Mouse (Mus musculus) hindbrain, embryonic 14.5 days (tissue): ENCODE results near the gene Slfn8. TPM values are rescaled to one million over a fixed set of nuclear protein-coding genes. Genes with fewer than 3 reads are reported as not detected.
A peak's percentile ranks its signal among the peaks of the same experiment; 100 is the strongest.
"Not testable (repeated sequence)": the region's sequence is repeated elsewhere in the genome, so short reads cannot be mapped to it uniquely, and the experiment has no call there.

Experiments
- ATAC-seq: fragments of 200-750 bp; cut with Nextera tagmentation; 2 replicates; pipeline ENCODE4 v1.8.0; 2017; ENCODE audit warnings: moderate number of reproducible peaks, mild to moderate bottlenecking, moderate TSS enrichment, moderate library complexity; ENCODE audit not compliant: low FRiP score
- DNase-seq: peaks from one replicate; pipeline ENCODE4 v3.0.0-alpha.2; 2015; ENCODE audit warnings: low spot score
- H3K27ac ChIP-seq: fragments of 300-500 bp; sonication (generic); 2 replicates; pipeline ENCODE4 v1.5.1; 2014; ENCODE audit warnings: mild to moderate bottlenecking, moderate library complexity
- H3K27me3 ChIP-seq: fragments of 300-500 bp; sonication (generic); 2 replicates; pipeline ENCODE4 v1.6.1; 2014; ENCODE audit warnings: mild to moderate bottlenecking, low read length, mixed read lengths; ENCODE audit not compliant: control insufficient read depth, insufficient read depth
- H3K36me3 ChIP-seq: fragments of 300-500 bp; sonication (generic); replicated peaks from 2 replicates; pipeline ENCODE4 v1.6.1; 2014; ENCODE audit not compliant: control insufficient read depth, insufficient read depth
- H3K4me1 ChIP-seq: fragments of 300-500 bp; sonication (generic); replicated peaks from 2 replicates; pipeline ENCODE4 v1.6.1; 2014; ENCODE audit warnings: antibody characterized with exemption, low read length, mixed read lengths; ENCODE audit not compliant: control insufficient read depth, insufficient read depth
- H3K4me2 ChIP-seq: fragments of 300-500 bp; sonication (generic); replicated peaks from 2 replicates; pipeline ENCODE4 v1.6.1; 2014; ENCODE audit warnings: mild to moderate bottlenecking, moderate library complexity
- H3K4me3 ChIP-seq: fragments of 300-500 bp; sonication (generic); replicated peaks from 2 replicates; pipeline ENCODE4 v1.5.1; 2014; ENCODE audit warnings: mild to moderate bottlenecking, low read length
- H3K9ac ChIP-seq: fragments of 300-500 bp; sonication (generic); 2 replicates; pipeline ENCODE4 v1.6.1; 2014
- H3K9me3 ChIP-seq: fragments of 300-500 bp; sonication (generic); 2 replicates; pipeline ENCODE4 v1.6.1; 2016; ENCODE audit warnings: low read length; ENCODE audit not compliant: control insufficient read depth
- WGBS: fragments of 180-500 bp; shearing (Covaris S2); extraction: QIAGEN DNeasy Blood & Tissue Kit; methylation state at CpG from one replicate; pipeline ENCODE4 v1.1.7; 2014; 5-methylcytosine and 5-hydroxymethylcytosine counted together
- polyA plus RNA-seq: library from polyadenylated mRNA; unstranded; fragments of >200 nt; fragmentation: Nextera tagmentation; extraction: Ambion mirVana; gene quantifications from 2 replicates; pipeline ENCODE4 v1.2.1, GENCODE M21; 2014

Gene Slfn8
- polyA plus RNA-seq, 1 experiment from 2014 or later: 0.27 TPM

DNA sequence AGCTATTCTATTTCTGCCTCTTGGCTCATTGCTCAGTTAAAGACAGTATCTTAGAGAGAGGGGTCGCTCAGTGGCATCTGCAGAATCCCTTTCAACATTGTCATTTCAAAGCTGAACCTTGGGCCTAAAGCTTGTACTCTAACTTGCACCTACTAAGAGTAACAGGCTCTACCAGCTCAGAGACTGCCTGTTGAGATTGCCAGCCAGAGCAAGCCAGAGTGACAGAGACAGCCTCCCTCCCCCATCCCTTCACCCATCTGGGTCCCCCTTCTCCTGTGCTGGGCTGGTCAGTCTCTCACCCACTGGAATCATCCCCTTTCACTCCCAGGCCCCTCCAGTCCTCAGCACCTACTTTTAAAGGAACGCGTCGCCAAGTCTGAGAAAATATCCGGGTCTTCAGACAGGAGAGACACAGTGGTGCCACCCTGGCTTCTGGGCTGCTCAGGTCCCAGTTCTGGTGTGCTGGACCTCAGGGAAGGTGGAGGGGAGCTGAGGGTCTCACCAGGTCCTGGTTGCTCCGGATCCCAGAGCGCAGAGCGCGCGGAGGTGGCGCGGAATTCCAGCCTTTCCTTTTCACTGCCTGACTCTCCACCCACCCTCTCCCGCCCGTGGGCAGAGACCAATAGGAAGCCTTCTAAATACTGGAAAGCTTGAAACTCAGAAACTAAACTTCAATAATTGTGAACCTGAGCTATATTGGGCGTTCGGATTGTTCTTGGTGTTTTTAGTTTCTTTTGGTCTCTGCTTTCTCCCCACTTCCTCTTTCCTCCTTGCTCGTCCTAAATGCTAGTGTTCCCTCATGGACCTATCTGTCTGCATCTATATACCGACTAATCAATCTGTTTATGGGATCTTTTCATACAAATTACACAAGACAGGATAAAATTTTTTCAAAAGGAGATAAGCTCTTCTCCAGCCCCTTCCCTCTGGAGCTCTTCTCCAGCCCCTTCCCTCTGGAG is 770 bp downstream of the Slfn8 start:
- not testable (repeated sequence) for H3K27ac ChIP-seq, H3K4me3 ChIP-seq, DNase-seq, H3K9me3 ChIP-seq, ATAC-seq, H3K27me3 ChIP-seq, H3K36me3 ChIP-seq, H3K4me1 ChIP-seq, H3K4me2 ChIP-seq, H3K9ac ChIP-seq
- 81% methylated on average over 18 of the region's 18 CpGs for WGBS

DNA sequence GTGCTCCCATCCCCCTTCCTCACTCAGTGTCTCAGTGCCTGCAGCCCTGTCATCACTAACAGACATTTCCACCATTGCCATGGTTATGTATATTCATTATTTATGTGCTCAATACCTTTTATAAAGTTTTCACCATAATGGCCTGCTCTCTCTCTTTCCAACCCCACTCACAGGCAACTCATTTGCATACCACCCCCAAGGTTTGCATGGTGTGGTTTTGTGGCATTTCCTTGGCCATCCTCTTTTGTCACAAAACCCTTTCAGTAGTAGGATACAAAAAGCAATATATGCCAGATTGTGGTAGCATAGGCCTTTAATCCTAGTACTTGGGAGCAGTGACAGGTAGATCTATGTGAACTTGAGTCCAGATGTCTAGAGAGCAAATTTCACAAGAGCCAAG is 4.5 kb downstream of the Slfn8 start:
- Histone ChIP-seq H3K27me3 (no peaks in the 10 kb centered on the region), H3K27ac (no peak overlapping the region), H3K4me3 (no peak overlapping the region), H3K4me1 (no peaks in the 10 kb centered on the region), H3K36me3 (no peaks in the 10 kb centered on the region), H3K4me2 (no peak overlapping the region), H3K9ac (no peak overlapping the region), H3K9me3 (no peaks in the 10 kb centered on the region)
- DNase-seq (no peak), ATAC-seq (no peak)

DNA sequence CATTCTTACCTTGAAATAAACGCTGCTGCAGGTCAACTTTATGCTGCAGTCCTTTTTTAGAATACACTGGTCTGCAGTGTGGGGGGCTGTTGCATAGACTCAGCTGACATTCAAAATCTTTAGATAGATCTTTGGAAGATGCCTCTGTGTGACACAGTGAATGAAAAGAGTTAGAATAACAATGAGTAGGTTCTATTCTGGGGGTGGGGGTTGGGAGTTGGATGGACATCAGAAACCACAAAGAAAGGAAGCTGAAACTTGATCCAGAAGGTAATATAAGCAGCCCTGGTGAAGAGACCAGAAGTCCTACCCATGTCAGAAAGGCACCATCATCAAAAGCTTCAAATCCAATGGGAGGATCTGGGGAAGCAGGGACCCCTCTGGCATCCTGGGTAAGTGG is 7.3 kb downstream of the Slfn8 start:
- Histone ChIP-seq H3K9ac (no peak overlapping the region), H3K27me3 (no peaks in the 10 kb centered on the region), H3K4me1 (no peaks in the 10 kb centered on the region), H3K36me3 (no peaks in the 10 kb centered on the region), H3K9me3 (no peaks in the 10 kb centered on the region), H3K4me3 (no peak overlapping the region), H3K27ac (no peak overlapping the region), H3K4me2 (no peak overlapping the region)
- WGBS: 75% methylated on average over 1 of the region's 1 CpGs
- DNase-seq (no peak), ATAC-seq (no peak)

DNA sequence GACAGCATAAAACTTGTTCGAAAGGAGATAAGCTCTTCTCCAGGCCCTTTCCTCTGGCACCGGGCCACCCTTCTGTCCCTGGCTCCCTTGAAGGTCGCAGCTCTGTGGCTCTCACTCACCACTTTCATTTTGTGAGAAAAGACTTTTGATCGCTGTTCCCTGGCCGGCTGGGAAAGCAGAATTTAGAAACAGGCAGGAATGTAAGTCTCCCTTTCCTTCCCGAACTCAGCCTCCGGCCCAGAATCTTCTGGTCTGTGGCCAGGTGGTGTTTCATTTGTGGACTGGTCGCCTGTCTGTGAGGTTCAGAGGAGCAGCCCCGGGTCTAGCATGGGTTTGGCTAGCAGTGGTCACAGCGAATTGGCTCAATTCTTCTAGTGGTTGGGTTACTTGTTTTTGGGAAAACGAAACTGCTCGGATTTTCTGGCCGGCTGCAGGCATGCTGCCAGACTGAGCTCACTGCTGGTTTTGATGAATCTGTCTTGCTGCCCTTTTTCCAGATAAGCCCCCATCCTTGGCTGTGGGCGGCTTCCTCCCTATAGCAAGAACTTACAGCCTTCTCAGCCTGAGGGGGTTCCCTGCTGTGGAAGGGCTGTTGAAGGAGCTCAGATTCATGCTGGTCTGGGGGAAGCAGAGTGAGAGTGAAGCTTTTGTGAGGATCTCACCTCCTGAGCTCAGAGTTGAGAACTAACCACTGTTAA is 29.0 kb downstream of the Slfn8 start, which contains the start of gene Slfn9:
TSS of gene Slfn9 (minus strand) at position 362 of the 698 bp plus-strand sequence.
- 13% methylated on average over 14 of the region's 14 CpGs for WGBS
- Histone ChIP-seq H3K9me3 (no peaks in the 10 kb centered on the region), H3K27ac (no peak within 1 kb of the TSS), H3K9ac (peak within 1 kb of the TSS; percentile 26; the same call in 1 of the 2 replicates), H3K4me3 (peak within 1 kb of the TSS; percentile 30), H3K27me3 (peaks cover 11% of the 10 kb centered on the region; the same call in 1 of the 2 replicates), H3K4me2 (peak within 1 kb of the TSS; percentile 56), H3K36me3 (no peaks in the 10 kb centered on the region), H3K4me1 (peaks cover 4% of the 10 kb centered on the region; the same call in 1 of the 2 replicates)
- DNase-seq: peak; percentile 33
- no peak for ATAC-seq

DNA sequence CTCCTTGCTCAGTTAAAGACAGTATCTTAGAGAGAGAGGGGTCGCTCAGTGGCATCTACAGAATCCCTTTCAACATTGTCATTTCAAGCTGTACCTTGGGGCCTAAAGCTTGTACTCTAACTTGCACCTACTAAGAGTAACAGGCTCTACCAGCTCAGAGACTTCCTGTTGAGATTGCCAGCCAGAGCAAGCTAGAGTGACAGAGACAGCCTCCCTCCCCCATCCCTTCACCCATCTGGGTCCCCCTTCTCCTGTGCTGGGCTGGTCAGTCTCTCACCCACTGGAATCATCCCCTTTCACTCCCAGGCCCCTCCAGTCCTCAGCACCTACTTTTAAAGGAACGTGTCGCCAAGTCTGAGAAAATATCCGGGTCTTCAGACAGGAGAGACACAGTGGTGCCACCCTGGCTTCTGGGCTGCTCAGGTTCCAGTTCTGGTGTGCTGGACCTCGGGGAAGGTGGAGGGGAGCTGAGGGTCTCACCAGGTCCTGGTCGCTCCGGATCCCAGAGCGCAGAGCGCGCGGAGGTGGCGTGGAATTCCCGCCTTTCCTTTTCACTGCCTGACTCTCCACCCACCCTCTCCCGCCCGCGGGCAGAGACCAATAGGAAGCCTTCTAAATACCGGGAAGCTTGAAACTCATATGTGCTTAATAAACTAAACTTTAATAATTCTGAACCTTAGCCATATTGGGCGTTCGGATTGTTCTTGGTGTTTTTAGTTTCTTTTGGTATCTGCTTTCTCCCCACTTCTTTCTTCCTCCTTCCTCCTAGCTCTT is 29.8 kb downstream of the Slfn8 start:
- not testable (repeated sequence) for H3K9me3 ChIP-seq, H3K27ac ChIP-seq, H3K4me1 ChIP-seq, ATAC-seq, H3K36me3 ChIP-seq
- H3K9ac ChIP-seq: peak overlapping the region; percentile 26; the same call in 1 of the 2 replicates
- peak overlapping the region; percentile 56 for H3K4me2 ChIP-seq
- DNase-seq: peak; percentile 38
- 17% methylated on average over 19 of the region's 19 CpGs for WGBS
- peaks cover 11% of the 10 kb centered on the region; the same call in 1 of the 2 replicates for H3K27me3 ChIP-seq
- H3K4me3 ChIP-seq: peak overlapping the region; percentile 30

DNA sequence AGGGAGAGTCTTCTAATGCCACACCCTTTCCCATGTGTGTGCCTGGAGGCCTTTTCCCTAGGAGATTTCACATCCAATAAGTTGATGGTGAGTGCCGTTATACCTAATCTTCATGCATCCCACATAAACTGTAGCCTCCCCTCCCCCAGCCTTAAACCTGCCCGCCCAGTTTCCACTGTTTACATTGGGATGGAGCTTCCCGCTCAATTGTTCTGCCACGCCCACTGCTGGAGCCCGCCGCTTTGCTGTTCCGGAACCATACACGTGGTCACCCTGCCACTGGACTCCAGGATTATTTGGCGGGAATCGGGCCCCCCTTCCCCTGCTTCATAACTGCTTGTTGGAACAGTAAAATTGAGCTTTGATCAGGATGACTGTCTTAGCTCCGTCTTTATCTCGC is 31.3 kb downstream of the Slfn8 start:
- H3K4me2 ChIP-seq: peak overlapping the region; percentile 19; the same call in 1 of the 2 replicates
- no peak overlapping the region for H3K9ac ChIP-seq
- ATAC-seq: no peak
- WGBS: 32% methylated on average over 12 of the region's 12 CpGs
- no peak overlapping the region for H3K4me3 ChIP-seq
- H3K4me1 ChIP-seq: peaks cover 4% of the 10 kb centered on the region; the same call in 1 of the 2 replicates
- no peaks in the 10 kb centered on the region for H3K36me3 ChIP-seq
- H3K27ac ChIP-seq: no peak overlapping the region
- DNase-seq: no peak
- H3K27me3 ChIP-seq: peaks cover 11% of the 10 kb centered on the region; the same call in 1 of the 2 replicates
- no peaks in the 10 kb centered on the region for H3K9me3 ChIP-seq

DNA sequence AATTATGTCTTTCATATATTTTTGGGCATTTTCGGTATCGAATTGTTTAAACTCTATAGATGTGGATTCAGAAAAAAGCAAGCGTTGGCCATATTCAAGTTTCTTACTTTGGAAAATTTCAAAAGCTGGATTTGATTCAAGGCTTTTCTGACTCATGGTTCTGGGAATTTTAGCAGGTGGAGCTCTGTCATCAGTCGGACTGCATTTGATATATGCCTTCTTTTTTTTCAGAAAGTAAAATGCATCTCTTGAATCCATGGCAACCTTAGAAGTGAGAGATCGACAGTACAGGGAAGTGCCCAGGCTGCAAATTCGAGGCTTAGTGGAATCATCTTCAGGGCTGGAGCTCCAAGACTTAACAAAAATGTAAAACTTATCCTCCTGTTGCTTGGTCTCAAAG is 33.0 kb downstream of the Slfn8 start:
- no peak for ATAC-seq
- H3K4me2 ChIP-seq: no peak overlapping the region
- DNase-seq: no peak
- H3K9me3 ChIP-seq: no peaks in the 10 kb centered on the region
- H3K4me3 ChIP-seq: no peak overlapping the region
- H3K27ac ChIP-seq: no peak overlapping the region
- peaks cover 11% of the 10 kb centered on the region; the same call in 1 of the 2 replicates for H3K27me3 ChIP-seq
- no peaks in the 10 kb centered on the region for H3K36me3 ChIP-seq
- no peak overlapping the region for H3K9ac ChIP-seq
- WGBS: 87% methylated on average over 6 of the region's 6 CpGs
- H3K4me1 ChIP-seq: peaks cover 4% of the 10 kb centered on the region; the same call in 1 of the 2 replicates

DNA sequence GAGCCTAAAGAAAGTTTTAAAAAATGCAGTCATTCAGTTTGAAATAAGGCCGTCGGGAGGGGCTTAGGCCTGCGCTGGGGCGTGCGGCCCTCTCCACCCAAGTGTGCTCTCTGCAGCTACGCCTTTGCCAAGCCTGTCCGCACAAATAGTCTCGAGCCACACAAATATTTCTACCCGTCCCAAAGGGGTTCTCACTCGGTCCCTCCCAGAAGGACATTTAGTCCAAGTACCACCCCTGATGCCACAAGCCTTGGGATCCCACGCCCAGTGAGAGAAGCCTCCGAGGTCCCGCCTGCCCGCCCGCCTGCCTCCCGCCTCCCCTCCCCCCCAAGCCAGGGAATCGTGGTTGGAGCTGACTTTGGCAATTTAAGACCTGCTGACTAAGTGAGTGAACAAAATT is 37.4 kb downstream of the Slfn8 start:
- Histone ChIP-seq H3K9me3 (no peaks in the 10 kb centered on the region), H3K9ac (no peak overlapping the region), H3K36me3 (no peaks in the 10 kb centered on the region), H3K4me3 (no peak overlapping the region), H3K27ac (no peak overlapping the region), H3K4me1 (no peaks in the 10 kb centered on the region), H3K4me2 (no peak overlapping the region), H3K27me3 (no peaks in the 10 kb centered on the region)
- DNase-seq: no peak
- WGBS: 80% methylated on average over 17 of the region's 17 CpGs
- no peak for ATAC-seq
